Mouse (Mus musculus): ENCODE measurements around the gene Fgd3.

The Fgd3 gene

GRCm38 (mm10) chr13:49320040-49320439, at the start of gene Fgd3:
TSS of gene Fgd3 (minus strand) at chr13:49320311.
- DNase-seq (ENCODE audit: low spot score in 2 of 2), result no peak

DNA sequence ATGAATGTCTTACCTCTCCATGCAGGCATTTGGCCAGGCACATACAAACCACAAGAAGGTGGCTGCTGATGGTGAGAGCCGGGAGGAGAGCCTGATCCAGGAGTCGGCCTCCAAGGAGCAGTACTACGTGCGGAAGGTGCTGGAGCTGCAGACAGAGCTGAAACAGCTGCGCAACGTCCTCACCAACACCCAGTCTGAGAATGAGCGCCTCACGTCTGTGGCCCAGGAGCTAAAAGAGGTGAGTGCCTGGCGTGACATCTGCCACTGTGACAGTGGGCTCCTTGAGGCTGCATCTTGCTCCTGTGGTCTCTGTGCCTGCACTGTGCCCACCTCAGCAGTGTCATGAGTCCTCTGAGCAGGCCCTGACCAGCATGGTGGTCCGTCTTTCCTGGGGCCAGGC, 49.3 kb upstream of the Fgd3 start:
- DNase-seq (ENCODE audit: low spot score in 2 of 2), result no peak

DNA sequence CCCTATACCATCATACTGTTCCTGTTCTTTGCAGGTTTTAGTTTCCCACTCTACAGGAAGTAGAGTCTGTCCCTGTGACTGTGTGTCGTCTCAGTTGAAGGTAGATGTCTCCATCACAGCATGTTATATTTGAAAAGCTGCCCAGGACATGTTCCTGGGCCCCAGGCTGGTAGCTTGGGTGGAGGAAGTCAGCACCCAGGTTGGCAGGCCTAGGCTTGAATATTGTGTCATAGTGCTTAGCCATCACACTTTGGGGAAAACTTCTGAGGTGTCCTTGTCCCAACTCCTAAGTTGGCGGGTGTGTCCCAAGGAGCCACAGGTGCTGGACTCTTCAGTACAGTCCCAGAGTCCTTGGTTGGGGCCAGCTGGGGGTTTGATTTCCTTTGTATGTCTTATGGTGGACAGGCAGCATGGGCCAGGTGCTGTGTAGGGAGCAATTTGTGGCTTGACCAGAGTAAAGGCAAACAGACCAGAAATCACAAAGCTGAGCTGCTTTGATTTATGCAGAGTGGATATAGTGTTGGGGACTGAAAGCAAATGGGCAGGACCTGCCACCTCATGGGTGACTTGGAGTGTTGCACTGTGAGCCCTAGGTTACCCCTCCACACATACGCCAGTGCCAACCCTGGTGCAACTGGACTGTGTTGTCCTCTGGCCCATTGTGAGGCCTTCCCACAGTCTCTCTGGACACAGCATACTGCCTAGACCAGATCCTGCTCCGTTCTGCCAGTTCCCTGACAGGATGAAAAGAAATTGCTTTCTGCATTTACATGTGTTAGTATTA, 47.7 kb upstream of the Fgd3 start:
- DNase-seq (ENCODE audit: low spot score in 2 of 2), result peak; percentile 37 to 52

DNA sequence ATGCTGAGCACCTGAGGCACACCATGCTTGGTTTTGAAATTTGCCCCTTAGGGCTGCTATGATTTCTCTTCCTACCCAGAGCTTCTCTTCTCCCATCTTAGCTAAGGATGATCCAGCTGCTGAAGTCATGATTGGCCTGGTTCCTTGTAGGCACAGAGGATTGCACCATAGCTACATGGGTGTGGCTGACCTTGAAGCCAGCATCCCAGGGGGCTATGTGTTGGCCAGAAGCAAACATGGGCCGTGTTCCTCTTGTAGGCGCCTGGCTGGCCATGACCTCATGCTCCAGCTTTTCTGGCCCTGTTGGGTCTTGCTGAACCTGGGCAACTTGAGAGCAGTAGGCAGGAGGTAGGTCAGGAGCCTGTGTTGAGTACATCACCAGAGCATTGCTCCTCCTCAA, 44.6 kb upstream of the Fgd3 start:
- DNase-seq (ENCODE audit: low spot score in 2 of 2), result peak in 1 of 2 experiments; percentile 75

DNA sequence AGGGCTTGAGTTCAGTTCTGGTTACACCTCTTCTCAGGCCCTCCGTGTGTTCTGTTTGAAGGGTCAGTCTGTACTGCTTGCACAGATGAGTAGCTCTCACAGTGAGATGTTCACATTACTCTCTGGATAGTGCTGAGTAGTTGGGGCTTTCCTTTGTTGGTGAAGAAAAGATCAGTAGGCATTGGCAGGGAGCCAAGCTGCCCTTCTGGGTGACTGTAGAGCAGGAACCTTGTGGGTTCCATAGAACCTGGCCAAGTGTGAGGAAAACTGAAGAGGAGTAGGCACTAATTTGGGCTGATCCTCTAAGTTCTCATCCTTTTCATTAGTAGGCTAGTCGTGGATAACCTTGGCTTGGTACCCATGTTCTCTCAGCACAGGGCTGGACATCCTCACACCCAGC, 42.7 kb upstream of the Fgd3 start:
- no peak for DNase-seq (ENCODE audit: low spot score in 2 of 2)

DNA sequence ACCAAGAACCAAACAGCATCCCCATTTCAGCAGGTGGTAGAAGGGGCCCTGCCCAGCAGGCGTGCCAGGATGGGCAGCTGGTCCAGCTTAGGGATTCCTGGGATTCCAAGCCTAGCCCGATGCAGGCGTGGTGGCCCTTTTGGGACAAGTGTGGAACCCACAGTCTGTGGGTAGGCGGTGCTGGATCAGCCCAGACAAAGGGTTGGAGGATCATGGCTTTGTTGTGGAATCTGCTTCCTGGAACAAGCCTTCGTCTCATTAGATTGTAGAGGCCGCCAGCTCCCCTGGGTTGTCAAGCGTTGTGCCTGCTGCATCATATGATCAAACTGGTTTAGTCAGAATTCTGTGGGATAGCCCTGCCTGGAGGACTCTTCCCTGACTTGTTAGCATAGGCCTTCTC, 42.3 kb upstream of the Fgd3 start:
- no peak for DNase-seq (ENCODE audit: low spot score in 2 of 2)

- DNase-seq (ENCODE audit: low spot score in 2 of 2), result no peak
These were observed 40.8 kb upstream of the Fgd3 start for GRCm38 (mm10) chr13:49360906-49361406.

GRCm38 (mm10) chr13:49358184-49358583, 38.1 kb upstream of the Fgd3 start:
- DNase-seq (ENCODE audit: low spot score in 2 of 2), result no peak

DNA sequence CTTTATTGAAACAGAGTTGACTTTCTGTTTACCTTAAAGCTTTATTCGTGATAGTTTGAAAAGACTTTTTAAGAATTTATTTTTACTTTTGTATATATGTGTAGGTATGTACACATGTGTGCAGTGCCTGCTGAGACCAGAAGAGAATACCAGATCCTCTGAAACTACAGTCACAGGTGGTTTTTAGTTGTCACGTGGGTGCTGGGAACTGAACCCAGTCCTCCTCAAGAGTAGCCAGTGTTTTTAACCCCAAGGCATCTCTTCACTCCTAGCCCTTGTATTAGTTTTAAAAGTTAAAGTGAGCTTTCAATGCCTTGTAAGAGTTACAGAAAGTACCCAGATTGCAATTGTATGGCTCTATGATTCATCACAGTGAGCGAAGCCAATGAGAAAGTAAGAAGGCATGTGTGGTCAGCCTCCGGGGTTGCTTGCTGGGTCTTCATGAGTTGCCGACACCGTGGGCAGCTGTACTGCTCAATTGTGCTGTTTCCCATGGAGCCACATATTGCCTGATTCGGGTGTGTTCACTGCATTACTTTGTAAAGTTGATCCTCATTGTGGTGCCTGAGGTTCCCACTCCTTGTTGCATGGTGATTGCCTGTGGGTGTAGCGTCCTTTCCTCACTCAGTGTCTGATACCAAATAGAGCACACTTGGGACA, 37.4 kb upstream of the Fgd3 start:
- no peak for DNase-seq (ENCODE audit: low spot score in 2 of 2)

DNA sequence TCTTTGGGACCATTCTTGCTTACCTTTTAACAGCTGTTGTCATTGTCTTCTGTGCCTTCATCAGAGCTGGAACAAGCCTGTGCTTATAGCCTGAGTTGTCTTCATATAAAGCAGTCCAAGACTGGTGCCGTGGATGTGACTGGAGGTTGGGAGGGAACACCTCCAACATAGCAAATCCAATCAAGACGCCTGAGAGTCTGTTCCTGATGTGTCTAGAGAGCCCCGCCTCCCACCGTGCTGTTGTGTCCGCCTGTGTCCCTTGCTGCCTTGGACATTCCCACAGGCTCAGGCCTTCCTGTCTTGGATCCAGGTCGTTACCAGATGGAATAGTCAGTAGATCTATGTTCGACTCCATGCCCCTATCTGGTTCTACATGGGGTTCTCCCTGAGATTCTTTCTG, 36.0 kb upstream of the Fgd3 start:
- DNase-seq (ENCODE audit: low spot score in 2 of 2), result no peak

GRCm38 (mm10) chr13:49355461-49356061, 35.5 kb upstream of the Fgd3 start:
- no peak for DNase-seq (ENCODE audit: low spot score in 2 of 2)

DNA sequence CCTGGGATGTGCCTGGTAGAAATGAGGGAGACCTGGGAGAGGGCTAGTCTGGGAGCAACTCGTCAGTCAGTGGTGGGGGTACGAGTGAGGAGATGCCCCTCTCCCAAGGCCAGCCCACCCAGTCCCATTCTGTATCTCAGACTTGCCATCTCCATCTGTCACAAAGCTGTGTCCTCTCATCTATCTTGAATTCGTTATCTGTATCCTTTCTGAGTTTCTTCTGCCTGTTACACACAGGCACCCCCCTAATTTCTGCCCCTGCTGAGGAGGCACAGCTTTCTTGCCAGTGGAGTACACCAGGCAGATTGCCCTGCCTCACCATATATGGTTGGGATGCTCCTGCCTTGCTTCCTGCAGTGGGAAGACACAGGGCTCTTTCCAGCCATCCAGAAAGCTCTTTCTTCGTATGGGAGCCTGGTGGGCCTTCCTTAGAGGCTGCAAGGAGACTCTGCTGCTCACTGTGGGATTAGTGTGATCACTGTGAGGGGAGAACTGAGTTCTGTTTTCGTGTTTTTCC, 33.9 kb upstream of the Fgd3 start:
- no peak for DNase-seq (ENCODE audit: low spot score in 2 of 2)

GRCm38 (mm10) chr13:49353422-49353821, 33.3 kb upstream of the Fgd3 start:
- no peak for DNase-seq (ENCODE audit: low spot score in 2 of 2)

- DNase-seq (ENCODE audit: low spot score in 2 of 2), result no peak
These were observed 32.6 kb upstream of the Fgd3 start for GRCm38 (mm10) chr13:49352581-49353159.

- no peak for DNase-seq (ENCODE audit: low spot score in 2 of 2)
These were observed 29.9 kb upstream of the Fgd3 start for GRCm38 (mm10) chr13:49349836-49350505.

- no peak for DNase-seq (ENCODE audit: low spot score in 2 of 2)
These were observed 29.2 kb upstream of the Fgd3 start for GRCm38 (mm10) chr13:49349335-49349734.

DNA sequence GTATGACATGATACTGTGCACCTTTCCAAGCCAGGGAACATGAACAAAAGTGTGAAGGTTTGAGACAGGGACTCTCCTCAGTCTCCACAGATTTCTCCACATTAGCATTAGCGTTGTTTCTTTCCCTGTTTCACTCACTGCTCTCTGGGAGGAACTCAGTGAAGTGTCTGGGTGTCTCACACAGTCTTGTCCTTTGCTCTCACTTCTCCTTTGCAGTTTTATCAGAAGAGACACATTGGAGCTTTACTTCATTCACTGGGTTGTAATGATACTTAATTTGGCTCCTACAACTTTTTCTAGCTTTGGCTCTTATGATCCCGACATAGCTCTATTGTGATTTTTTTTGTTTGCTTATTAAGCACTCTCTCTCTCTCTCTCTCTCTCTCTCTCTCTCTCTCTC, 28.4 kb upstream of the Fgd3 start:
- DNase-seq (ENCODE audit: low spot score in 2 of 2), result no peak

DNA sequence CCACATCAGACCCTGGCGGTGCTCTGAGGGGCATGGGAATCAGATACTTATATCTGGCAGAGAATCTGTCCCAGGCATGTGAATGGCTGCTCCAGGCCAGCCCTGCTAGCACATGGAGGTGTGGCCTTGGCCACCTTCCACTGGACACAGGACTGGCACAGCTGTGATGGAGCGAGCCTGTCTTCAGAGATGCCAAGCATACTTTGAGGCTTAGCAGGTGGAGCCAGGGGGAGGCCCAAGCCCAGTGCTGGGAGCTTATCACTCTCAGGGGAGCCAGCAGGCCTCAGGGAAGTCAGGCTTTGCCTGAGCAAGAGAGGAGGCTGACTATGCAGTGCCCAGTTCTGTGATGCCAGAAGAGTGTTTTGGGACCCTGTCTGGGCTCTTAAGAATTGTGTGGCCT, 25.4 kb upstream of the Fgd3 start:
- no peak for DNase-seq (ENCODE audit: low spot score in 2 of 2)

DNA sequence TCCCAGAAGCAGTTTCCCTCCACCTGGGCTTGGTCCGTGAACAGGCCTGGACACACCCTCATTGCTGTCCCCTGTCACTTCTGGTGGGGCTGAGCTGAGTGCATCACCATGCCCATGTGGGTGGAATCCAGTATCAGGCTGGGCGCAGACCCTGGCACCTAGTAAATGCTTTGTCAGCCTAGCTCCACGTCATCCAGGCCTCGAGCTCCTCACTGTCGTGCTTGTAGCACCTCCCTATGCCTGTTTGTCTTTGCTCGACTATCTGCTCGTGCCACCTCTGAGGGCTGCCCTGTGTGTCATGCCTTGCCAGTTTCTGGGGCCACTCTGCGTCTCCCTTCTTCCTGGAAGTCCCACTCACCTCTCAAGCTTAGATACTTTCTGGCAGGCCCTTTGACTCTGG, 24.5 kb upstream of the Fgd3 start:
- no peak for DNase-seq (ENCODE audit: low spot score in 2 of 2)

- DNase-seq (ENCODE audit: low spot score in 2 of 2), result no peak
These were observed 22.6 kb upstream of the Fgd3 start for GRCm38 (mm10) chr13:49342723-49343100.

DNA sequence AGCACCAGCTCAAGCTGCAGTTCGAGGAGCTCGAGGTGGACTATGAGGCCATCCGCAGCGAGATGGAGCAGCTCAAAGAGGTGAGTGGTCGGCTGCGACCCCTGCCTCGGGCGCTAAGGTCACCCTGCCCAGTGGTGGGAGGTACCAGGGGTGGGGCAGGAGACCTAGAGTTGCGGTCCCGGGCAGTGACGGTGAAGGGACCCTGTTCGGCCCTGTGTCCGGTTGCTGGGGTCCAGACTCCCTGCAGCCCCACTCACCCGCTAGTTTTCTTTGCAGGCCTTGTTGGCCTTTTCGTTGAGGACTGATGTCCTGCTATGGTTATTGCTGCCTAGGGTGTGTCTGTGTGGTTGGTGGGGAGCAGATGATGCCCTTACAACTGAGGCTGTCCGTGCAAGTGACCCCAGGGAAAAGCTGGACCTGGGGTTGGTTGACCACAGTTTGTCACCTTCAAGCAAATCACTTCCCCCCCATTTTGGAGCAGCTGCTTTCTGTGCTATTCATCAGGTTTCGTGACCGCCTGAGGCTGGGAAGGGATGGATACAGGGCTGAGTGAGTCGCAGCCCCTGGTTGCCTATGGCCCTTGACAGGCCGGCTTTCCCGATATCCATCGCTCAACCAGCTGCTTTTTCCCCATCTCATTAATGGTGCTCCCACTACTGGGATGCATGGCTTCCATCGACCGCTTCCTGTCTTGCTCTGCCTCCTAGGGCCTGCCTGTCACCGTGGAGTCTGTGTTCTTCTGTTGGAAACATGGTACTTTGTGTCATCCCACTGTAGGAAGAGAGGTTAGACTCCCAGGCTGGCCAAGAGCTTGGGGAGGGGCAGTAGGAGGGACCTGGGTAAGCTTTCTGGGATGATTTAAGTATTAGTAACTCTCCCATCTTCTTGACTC, 22.0 kb upstream of the Fgd3 start:
- DNase-seq (ENCODE audit: low spot score in 2 of 2), result no peak
